Mouse (Mus musculus) cerebellum, adult (tissue): ENCODE measurements around the gene Dgki.

Source experiments
- ATAC-seq: cut with Nextera tagmentation; 2 replicates; pipeline ENCODE4 v1.9.2; 2017; ENCODE audit warnings: mild to moderate bottlenecking, moderate library complexity, mixed read lengths; ENCODE audit not compliant: insufficient number of reproducible peaks, low FRiP score, low TSS enrichment

Dgki gene

GRCm38 (mm10) chr6:37244074-37244473, 55.9 kb downstream of the Dgki start:
- no peak for ATAC-seq

DNA sequence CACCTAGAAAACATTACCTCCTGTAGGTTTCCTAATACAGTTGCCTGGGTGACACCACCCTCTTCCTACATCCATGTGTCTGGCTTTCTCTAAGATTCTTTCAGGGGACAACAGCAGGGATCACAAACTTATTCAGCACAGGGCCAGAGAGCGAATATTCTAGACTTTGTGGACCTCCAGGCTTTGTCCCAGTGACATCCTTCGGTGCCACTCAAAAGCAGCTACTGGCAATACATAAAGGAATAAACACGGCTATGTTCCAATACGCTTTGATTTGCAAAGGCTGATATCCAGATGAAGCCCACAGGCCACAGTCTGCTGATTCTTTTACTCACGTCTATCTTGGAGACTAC, 57.2 kb downstream of the Dgki start:
- ATAC-seq = no peak

DNA sequence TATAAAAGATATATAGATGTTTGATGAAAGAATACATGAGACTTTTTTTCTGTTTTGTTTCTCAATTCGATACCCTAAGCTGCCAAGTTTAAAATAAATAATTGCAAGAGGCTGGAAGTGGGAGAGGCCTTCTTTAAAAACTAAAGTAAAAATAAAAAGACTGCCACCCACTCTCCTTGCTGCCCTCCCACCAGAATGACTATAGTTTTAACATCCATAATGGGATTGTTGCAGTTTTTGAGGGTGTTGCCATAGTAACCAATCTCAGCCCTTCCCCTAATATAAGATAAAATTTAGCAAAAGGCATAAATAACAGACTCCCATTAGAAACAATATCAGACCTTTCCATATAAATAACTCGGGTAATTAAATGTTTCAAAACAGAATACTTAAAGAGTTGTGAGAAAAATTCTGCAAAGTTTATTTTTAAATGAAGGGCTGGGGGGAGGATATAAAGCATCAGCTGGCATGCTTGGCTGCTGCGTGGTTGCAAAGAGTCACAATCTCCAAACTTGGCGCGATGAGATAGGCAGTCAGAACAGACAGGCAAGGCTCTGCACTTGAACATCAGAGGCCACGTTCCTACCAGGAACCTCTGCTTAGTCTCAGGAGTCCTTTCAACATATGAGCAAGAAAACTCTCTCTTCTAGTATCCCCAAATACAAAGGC, 57.8 kb downstream of the Dgki start:
- ATAC-seq = no peak

- ATAC-seq = no peak
Observed at GRCm38 (mm10) chr6:37241434-37241833, 58.5 kb downstream of the Dgki start.

GRCm38 (mm10) chr6:37240140-37240539, 59.8 kb downstream of the Dgki start:
- ATAC-seq = no peak

DNA sequence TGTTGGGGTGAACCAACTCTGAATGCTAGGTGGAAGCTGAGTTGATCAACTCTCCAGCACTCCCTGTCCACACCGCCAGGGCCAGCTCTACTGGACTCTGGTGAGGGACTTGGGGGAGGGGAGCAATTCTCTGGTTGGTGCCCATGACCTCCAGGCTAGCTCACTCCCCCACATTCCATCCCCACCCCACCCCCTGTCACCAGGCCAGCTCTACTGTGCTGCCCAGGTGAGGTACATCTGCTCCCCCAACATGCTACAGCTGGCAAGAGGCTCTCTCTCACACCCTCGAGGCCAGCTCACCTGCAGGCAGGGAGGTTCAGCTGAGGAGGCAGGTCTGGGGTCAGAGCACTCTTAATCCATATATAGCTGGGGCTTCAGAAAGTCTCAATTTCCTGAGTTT, 63.1 kb downstream of the Dgki start:
- no peak for ATAC-seq

GRCm38 (mm10) chr6:37231148-37231547, 68.8 kb downstream of the Dgki start:
- no peak for ATAC-seq

GRCm38 (mm10) chr6:37222947-37223510, 77.0 kb downstream of the Dgki start:
- no peak for ATAC-seq

GRCm38 (mm10) chr6:37222016-37222415, 78.0 kb downstream of the Dgki start:
- no peak for ATAC-seq

DNA sequence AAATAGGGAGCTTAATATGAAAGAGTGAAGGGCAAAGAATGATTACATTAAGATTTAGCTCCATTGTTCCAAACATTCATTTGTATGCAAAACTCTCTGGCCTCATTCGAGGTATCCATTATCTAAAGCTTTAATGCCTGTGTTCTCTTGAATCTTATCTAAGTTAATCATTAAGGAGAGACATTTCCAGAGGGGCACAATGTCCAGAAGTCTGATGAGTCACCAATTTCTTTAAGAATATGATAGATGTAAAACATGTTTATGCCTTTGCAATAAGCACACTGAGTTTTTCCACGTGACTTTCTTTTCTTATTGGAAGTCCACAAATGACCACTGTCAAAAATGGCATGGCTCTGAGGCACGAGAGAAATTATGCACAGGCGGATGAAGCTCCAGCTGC, 80.9 kb downstream of the Dgki start:
- no peak for ATAC-seq

DNA sequence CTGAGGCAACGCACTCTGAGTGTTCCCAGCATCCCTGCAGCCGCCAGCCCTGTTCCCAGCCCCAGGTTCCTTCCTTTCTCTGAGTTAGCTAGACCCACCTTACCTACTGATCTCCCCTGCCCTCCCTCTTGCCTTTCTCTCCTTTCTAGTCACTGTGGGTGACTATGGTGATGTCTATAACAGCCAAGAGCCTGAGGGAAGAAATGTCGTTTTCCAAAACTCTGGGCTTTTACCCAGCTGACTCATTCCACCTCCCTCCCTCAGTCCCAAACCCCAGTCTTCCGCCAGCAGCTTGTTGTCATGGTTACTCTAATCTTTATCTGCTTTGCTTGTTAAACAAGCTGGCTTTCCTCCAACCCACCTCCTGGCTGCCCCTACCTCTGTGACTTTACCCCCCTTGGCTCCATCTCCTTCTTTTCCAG, 83.6 kb downstream of the Dgki start:
- ATAC-seq = peak; percentile 47; the same call in 1 of the 2 replicates

GRCm38 (mm10) chr6:37215655-37216054, 84.3 kb downstream of the Dgki start:
- ATAC-seq = peak; percentile 34

DNA sequence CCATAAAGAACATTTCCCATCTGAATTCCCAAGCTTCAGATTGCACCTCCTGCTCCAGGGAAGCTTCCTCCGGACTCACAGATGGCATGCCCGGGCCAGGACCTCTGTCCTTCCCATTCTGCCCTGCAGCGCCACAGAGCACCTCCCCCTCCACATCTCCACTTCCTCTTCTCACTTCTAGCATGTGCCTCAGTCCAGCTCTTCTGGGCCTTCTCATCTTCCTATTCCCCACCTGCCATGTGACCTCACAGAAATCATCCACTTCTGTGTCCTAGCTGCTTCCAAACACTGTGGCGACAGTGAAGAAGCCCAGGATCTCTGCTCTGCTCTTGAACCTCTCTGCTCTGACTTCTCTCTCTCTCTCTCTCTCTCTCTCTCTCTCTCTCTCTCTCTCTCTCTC, 87.1 kb downstream of the Dgki start:
- ATAC-seq = no peak

- ATAC-seq = no peak
Observed at GRCm38 (mm10) chr6:37211545-37212247, 88.3 kb downstream of the Dgki start.

DNA sequence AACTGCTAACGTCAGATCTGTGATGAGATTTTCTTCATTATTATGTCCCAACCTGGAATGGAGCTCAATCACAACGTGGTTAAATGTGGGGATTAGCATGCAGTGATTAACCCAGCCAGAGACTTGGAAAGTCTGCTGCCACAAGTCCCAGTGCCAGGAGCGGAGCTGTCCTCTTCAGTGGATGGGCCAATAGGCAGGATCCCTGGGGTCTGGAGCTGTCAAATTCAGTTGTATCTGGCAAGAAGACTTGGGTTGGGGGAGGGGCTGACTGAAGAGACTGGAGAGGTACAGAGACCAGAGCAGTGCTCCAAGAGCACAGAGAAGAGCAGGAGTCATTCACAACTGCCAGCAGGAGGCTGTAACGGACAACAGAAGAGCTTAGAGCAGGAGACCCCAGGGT, 97.1 kb downstream of the Dgki start:
- ATAC-seq = peak; percentile 29; the same call in 1 of the 2 replicates

DNA sequence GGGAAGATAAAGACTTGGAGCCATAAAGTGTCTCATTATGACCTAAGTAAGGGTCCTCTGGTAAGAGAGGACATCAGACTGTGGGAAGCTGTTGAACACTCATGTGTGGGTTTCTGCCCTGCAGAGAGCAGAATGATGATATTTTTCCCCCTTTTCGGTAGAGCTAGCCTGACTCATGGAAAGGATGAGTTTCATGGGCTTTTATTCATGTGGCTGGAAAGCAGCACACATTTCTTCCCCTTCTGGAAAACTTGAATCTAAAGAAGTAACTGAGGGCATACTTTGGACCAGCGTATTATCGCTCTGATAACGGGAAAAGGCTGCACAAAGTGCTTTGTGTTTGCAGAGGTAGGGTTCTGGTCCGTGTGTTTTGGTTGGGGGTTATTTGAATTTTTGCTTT, 99.1 kb downstream of the Dgki start:
- no peak for ATAC-seq

GRCm38 (mm10) chr6:37199502-37199901, 100.5 kb downstream of the Dgki start:
- ATAC-seq = no peak

GRCm38 (mm10) chr6:37197745-37198144, 102.2 kb downstream of the Dgki start:
- ATAC-seq = no peak

GRCm38 (mm10) chr6:37196870-37197269, 103.1 kb downstream of the Dgki start:
- ATAC-seq = peak; percentile 98

DNA sequence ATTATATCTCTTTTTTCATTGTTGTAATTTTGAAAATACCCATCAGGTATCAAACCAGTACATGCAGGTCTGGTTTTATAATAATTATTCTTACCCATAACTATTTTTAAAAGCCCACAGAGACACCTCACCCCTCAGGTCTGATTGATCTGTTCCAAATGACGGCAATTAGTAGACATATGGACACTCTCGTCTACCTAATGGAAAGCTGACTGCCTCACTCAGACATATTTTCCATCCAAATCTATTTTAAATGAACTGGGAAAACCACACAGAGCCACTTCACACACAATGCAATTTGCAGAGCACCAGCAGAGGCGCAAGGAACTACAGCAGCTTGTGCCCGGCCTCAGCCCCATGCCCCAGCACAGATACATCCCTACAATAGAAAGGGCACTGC, 104.2 kb downstream of the Dgki start:
- no peak for ATAC-seq

- no peak for ATAC-seq
Observed at GRCm38 (mm10) chr6:37181961-37182360, 118.0 kb downstream of the Dgki start.
